In the genomic region with DNA sequence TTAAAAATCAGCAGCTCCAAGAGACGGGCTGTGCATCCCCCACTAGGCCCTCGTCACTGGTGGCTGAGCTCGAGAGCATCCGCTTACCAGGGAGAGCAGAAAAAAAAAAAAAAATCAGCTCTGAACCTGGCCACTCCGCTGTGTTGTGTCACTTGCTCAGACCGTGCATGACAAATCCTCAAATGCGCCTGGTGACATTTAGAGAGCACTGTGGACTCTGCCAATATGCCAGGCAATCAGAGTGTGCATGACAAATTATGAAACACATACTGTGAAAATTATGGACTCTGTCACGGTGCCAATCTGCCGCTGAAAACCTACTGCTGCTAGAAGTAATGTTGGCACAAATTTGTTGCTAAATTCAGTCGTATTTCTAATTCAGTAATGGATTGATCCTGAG, we compare ENCODE assay signal across 9 mouse cellular contexts.
DNase-seq lines count a peak whose midpoint lies in the region; ATAC-seq and TF ChIP-seq lines count a peak whose summit lies in the region.
"Had no signal": no experiment of that assay in that cellular context is flagged by ENCODE, and none has a peak within 500 bp of the region (broad histone marks: within the 10 kb centered on the region; RNA-seq: fewer than 3 reads in every experiment).

No protein-coding gene starts in this region.

- H3K9me3 ChIP-seq in intestine, embryonic 16.5 days (ENCODE audit: control insufficient read depth, low read length) = no peaks in the 10 kb centered on the region
- no peaks in the 10 kb centered on the region for H3K9me3 ChIP-seq in intestine, postnatal 0 days (ENCODE audit: control insufficient read depth)
- H3K9me3 ChIP-seq: embryonic facial prominence, embryonic 13.5 days had no signal

- H3K4me3 ChIP-seq in intestine, embryonic 16.5 days (ENCODE audit: low read length) = no peak overlapping the region
- no peak overlapping the region for H3K4me3 ChIP-seq in intestine, postnatal 0 days (ENCODE audit: low read depth, low read length)
- H3K4me3 ChIP-seq: embryonic facial prominence, embryonic 13.5 days had no signal

- no peak for ATAC-seq in intestine, embryonic 16.5 days
- no peak for ATAC-seq in intestine, postnatal 0 days

- TF ChIP-seq CTCF in intestine, postnatal 0 days (IDR thresholded peaks at IDR 0.05; ENCODE audit: low read depth) = no peak

- DNase-seq in adrenal gland, adult 2 months = peak; percentile 63
- peak; percentile 45 to 60 for DNase-seq in adrenal gland, postnatal 36 days
- DNase-seq in frontal cortex, adult 2 months (ENCODE audit: extremely low spot score in 1 of 2, low spot score in 1 of 2) = peak; percentile 30 to 70
- DNase-seq in left cerebral cortex, postnatal 14 days (ENCODE audit: low spot score in 2 of 2) = peak; percentile 57 to 76
- DNase-seq in thymus, postnatal 36 days = no peak
- DNase-seq: kidney, adult 18-20 months had no signal

- no peaks in the 10 kb centered on the region for H3K36me3 ChIP-seq in intestine, embryonic 16.5 days (ENCODE audit: control insufficient read depth, insufficient read depth, low read length)
- H3K36me3 ChIP-seq in intestine, postnatal 0 days (ENCODE audit: control insufficient read depth, insufficient read depth) = no peaks in the 10 kb centered on the region
- H3K36me3 ChIP-seq: embryonic facial prominence, embryonic 13.5 days had no signal

- 79% methylated on average over 10 of the region's 10 CpGs for WGBS in intestine, embryonic 16.5 days
- 79% methylated on average over 10 of the region's 10 CpGs for WGBS in intestine, postnatal 0 days

- no peak overlapping the region for H3K9ac ChIP-seq in intestine, embryonic 16.5 days (ENCODE audit: low read depth, low read length)
- no peak overlapping the region for H3K9ac ChIP-seq in intestine, postnatal 0 days (ENCODE audit: low read depth, low read length)
- H3K9ac ChIP-seq: embryonic facial prominence, embryonic 13.5 days had no signal

- H3K4me1 ChIP-seq in intestine, embryonic 16.5 days (ENCODE audit: control insufficient read depth, insufficient read depth, low read length) = no peaks in the 10 kb centered on the region
- H3K4me1 ChIP-seq in intestine, postnatal 0 days (replicated peaks; ENCODE audit: control insufficient read depth, insufficient read depth, low read length) = no peaks in the 10 kb centered on the region

- no peak overlapping the region for H3K4me2 ChIP-seq in intestine, embryonic 16.5 days (ENCODE audit: low read depth, low read length)
- no peak overlapping the region for H3K4me2 ChIP-seq in intestine, postnatal 0 days (replicated peaks; ENCODE audit: low read depth)
- H3K4me2 ChIP-seq: embryonic facial prominence, embryonic 13.5 days had no signal

- no peaks in the 10 kb centered on the region for H3K27me3 ChIP-seq in intestine, embryonic 16.5 days (replicated peaks; ENCODE audit: control insufficient read depth, insufficient read depth, low read length)
- H3K27me3 ChIP-seq in intestine, postnatal 0 days (replicated peaks; ENCODE audit: control insufficient read depth, insufficient read depth, low read length) = no peaks in the 10 kb centered on the region
- H3K27me3 ChIP-seq: embryonic facial prominence, embryonic 13.5 days had no signal

- intact Hi-C loops in left cerebral cortex, postnatal 14 days (cut with DNase I) = no loop called here

- H3K27ac ChIP-seq in intestine, embryonic 16.5 days (ENCODE audit: low read length) = no peak overlapping the region
- H3K27ac ChIP-seq in intestine, postnatal 0 days (ENCODE audit: low read depth, low read length) = no peak overlapping the region
- H3K27ac ChIP-seq: embryonic facial prominence, embryonic 13.5 days had no signal

Comparison
In these comparisons a context has a peak if more than half of its experiments do, and no peak if none do; other contexts are left out.
1. DNase-seq: peak in adrenal gland, adult 2 months (single experiment), adrenal gland, postnatal 36 days (2 of 2), frontal cortex, adult 2 months (2 of 2) and left cerebral cortex, postnatal 14 days (2 of 2); none in thymus, postnatal 36 days (0 of 2).